In the genomic region with DNA sequence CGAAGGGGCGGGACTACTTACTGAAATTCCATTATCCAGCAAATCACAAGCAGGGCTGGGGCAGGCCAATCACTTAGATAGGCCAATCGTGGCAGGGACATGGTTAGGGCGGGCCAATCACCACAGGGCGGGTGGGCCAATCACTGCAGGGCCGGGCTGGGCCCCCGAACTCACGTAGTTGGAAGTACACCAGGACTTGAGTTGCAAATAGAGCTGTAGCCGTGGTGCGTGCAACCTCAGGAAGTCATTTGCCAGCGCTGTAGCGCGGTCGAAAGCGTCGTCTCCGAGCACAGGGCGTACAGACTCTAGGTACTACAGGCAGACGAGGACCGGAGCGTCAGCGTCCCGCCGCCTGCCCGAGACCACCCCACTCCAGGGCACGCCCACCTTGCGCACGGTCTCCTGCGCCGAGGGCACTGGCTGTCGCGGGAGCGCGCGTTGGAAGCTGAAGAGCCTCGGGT, we compare ENCODE assay signal across 8 mouse cellular contexts. TPM values are rescaled to one million over a fixed set of nuclear protein-coding genes. Genes with fewer than 3 reads are reported as not detected.
DNase-seq lines count a peak whose midpoint lies in the region; ATAC-seq and TF ChIP-seq lines count a peak whose summit lies in the region.

No protein-coding gene starts in this region.

- H3K79me2 ChIP-seq in liver, adult 2 months (ENCODE audit: control insufficient read depth, insufficient read depth, low read length) = no peaks in the 10 kb centered on the region

- H3K36me3 ChIP-seq in embryonic facial prominence, embryonic 14.5 days (ENCODE audit: control insufficient read depth, insufficient read depth, low read length) = peaks cover 29% of the 10 kb centered on the region
- no peaks in the 10 kb centered on the region for H3K36me3 ChIP-seq in liver, adult 2 months (ENCODE audit: control insufficient read depth, insufficient read depth, low read length)

- H3K27ac ChIP-seq in bone marrow, adult 2 months (ENCODE audit: control insufficient read depth, insufficient read depth, low read depth, low read length, poor library complexity) = no peak overlapping the region
- H3K27ac ChIP-seq in embryonic facial prominence, embryonic 14.5 days (replicated peaks; ENCODE audit: low read depth, low read length) = peak overlapping the region; percentile 88
- no peak overlapping the region for H3K27ac ChIP-seq in liver, adult 2 months (replicated peaks; ENCODE audit: insufficient read depth, low read depth, low read length)

- TF ChIP-seq CTCF in bone marrow, adult 2 months (IDR thresholded peaks at IDR 0.05; ENCODE audit: control insufficient read depth, insufficient read depth, low read length) = no peak
- no peak for TF ChIP-seq CTCF in liver, adult 2 months (IDR thresholded peaks at IDR 0.05; ENCODE audit: low read depth, low read length)

- ATAC-seq in embryonic facial prominence, embryonic 14.5 days (ENCODE audit: low read depth) = peak; percentile 97
- peak; percentile 73 for ATAC-seq in monocyte, adult 5-6 weeks (replicated peaks; ENCODE audit: insufficient number of reproducible peaks, low FRiP score, low TSS enrichment, poor library complexity, severe bottlenecking)

- H3K4me1 ChIP-seq in bone marrow, adult 2 months (ENCODE audit: control insufficient read depth, insufficient read depth, low read length) = peaks cover 1% of the 10 kb centered on the region; the same call in 1 of the 2 replicates
- peaks cover 8% of the 10 kb centered on the region for H3K4me1 ChIP-seq in embryonic facial prominence, embryonic 14.5 days (ENCODE audit: control insufficient read depth, insufficient read depth, low read length)
- H3K4me1 ChIP-seq in liver, adult 2 months (ENCODE audit: control insufficient read depth, insufficient read depth, low read length) = no peaks in the 10 kb centered on the region

- H3K4me2 ChIP-seq in embryonic facial prominence, embryonic 14.5 days (ENCODE audit: low read depth, low read length) = peak overlapping the region; percentile 60

- no peaks in the 10 kb centered on the region for H3K9me3 ChIP-seq in embryonic facial prominence, embryonic 14.5 days (ENCODE audit: control insufficient read depth, low read length)

- DNase-seq in A20 (ENCODE audit: low read depth, low spot score) = peak; percentile 97
- peak; percentile 98 for DNase-seq in embryonic facial prominence, embryonic 14.5 days (ENCODE audit: low spot score)
- DNase-seq in heart, adult 9 months (ENCODE audit: low spot score in 2 of 2) = peak; percentile 86 to 89
- DNase-seq in kidney, adult 9 months = peak; percentile 91
- peak; percentile 78 for DNase-seq in liver, adult 2 months (ENCODE audit: extremely low read depth, low read depth, low spot score)
- peak; percentile 67 to 79 for DNase-seq in spleen, postnatal 4 days (ENCODE audit: low spot score in 2 of 2)

- TF ChIP-seq POLR2A in bone marrow, adult 2 months (IDR thresholded peaks at IDR 0.05; ENCODE audit: borderline replicate concordance, control insufficient read depth, low read depth, low read length) = no peak
- no peak for TF ChIP-seq POLR2A in liver, adult 2 months (IDR thresholded peaks at IDR 0.05; ENCODE audit: extremely low read depth, insufficient read depth, low read length)

- no peaks in the 10 kb centered on the region for H3K27me3 ChIP-seq in embryonic facial prominence, embryonic 14.5 days (replicated peaks; ENCODE audit: control insufficient read depth, insufficient read depth, low read length)
- H3K27me3 ChIP-seq in liver, adult 2 months (ENCODE audit: control insufficient read depth, insufficient read depth, low read length) = no peaks in the 10 kb centered on the region

- H3K4me3 ChIP-seq in bone marrow, adult 2 months (replicated peaks; ENCODE audit: control insufficient read depth, low read depth, low read length) = peak overlapping the region; percentile 60
- peak overlapping the region; percentile 62 for H3K4me3 ChIP-seq in embryonic facial prominence, embryonic 14.5 days (ENCODE audit: low read depth, low read length)
- peak overlapping the region; percentile 65 for H3K4me3 ChIP-seq in liver, adult 2 months (ENCODE audit: insufficient read depth, low read depth, low read length)

- H3K9ac ChIP-seq in embryonic facial prominence, embryonic 14.5 days (ENCODE audit: low read depth, low read length) = peak overlapping the region; percentile 65
- H3K9ac ChIP-seq in liver, adult 2 months (ENCODE audit: low read depth, low read length) = peak overlapping the region; percentile 52

- under 1% methylated on average over 36 of the region's 36 CpGs for WGBS in bone marrow, adult 2 months
- WGBS in embryonic facial prominence, embryonic 14.5 days = under 1% methylated on average over 36 of the region's 36 CpGs
- 1% methylated on average over 36 of the region's 36 CpGs for WGBS in liver, adult 2 months

RNA-seq across cellular contexts. Expression of gene Cpt1c, which starts 4.4 kb away (rescaled TPM):
- polyA plus RNA-seq in bone marrow, adult 2 months (2011; ENCODE audit: insufficient read depth, insufficient read length, low replicate concordance, missing spikeins) = 6.5 TPM in 2 replicates
- polyA plus RNA-seq in embryonic facial prominence, embryonic 14.5 days (2014; fragmentation: Nextera tagmentation; extraction: Ambion mirVana) = 22.4 and 31.1 TPM in 2 replicates
- total RNA-seq in liver, adult 2 months (2014; rRNA removed) = 0.09 and 0.34 TPM in 2 replicates
- 0.71 and 0.91 TPM in 2 replicates for polyA plus RNA-seq in liver, adult 2 months (2012; rRNA removed)
- total RNA-seq in monocyte, adult 5-6 weeks (2017) = not detected in 3 replicates

RNA-seq across cellular contexts. Expression of gene Prmt1, which starts 16.1 kb away (rescaled TPM):
- 192 and 337 TPM in 2 replicates for polyA plus RNA-seq in bone marrow, adult 2 months (2011; ENCODE audit: insufficient read depth, insufficient read length, low replicate concordance, missing spikeins)
- 173 and 178 TPM in 2 replicates for polyA plus RNA-seq in embryonic facial prominence, embryonic 14.5 days (2014; fragmentation: Nextera tagmentation; extraction: Ambion mirVana)
- 15.9 and 23.0 TPM in 2 replicates for total RNA-seq in liver, adult 2 months (2014; rRNA removed)
- polyA plus RNA-seq in liver, adult 2 months (2012; rRNA removed) = 26.0 and 36.1 TPM in 2 replicates
- 57.2 to 80.2 TPM (median 58.1 TPM) in 3 replicates for total RNA-seq in monocyte, adult 5-6 weeks (2017)

RNA-seq across cellular contexts. Expression of gene Irf3, which starts 27.2 kb away (rescaled TPM):
- 71.4 and 165 TPM in 2 replicates for polyA plus RNA-seq in bone marrow, adult 2 months (2011; ENCODE audit: insufficient read depth, insufficient read length, low replicate concordance, missing spikeins)
- 77.7 and 84.6 TPM in 2 replicates for polyA plus RNA-seq in embryonic facial prominence, embryonic 14.5 days (2014; fragmentation: Nextera tagmentation; extraction: Ambion mirVana)
- 58.5 and 59.0 TPM in 2 replicates for total RNA-seq in liver, adult 2 months (2014; rRNA removed)
- polyA plus RNA-seq in liver, adult 2 months (2012; rRNA removed) = 82.0 and 101 TPM in 2 replicates
- total RNA-seq in monocyte, adult 5-6 weeks (2017) = 83.1 to 122 TPM (median 104 TPM) in 3 replicates

RNA-seq across cellular contexts. Expression of gene Tsks, which starts 27.3 kb away (rescaled TPM):
- not detected in 2 replicates for polyA plus RNA-seq in bone marrow, adult 2 months (2011; ENCODE audit: insufficient read depth, insufficient read length, low replicate concordance, missing spikeins)
- polyA plus RNA-seq in embryonic facial prominence, embryonic 14.5 days (2014; fragmentation: Nextera tagmentation; extraction: Ambion mirVana) = 0.30 TPM in 1 of 2 replicates, not detected in the other
- total RNA-seq in liver, adult 2 months (2014; rRNA removed) = not detected in 2 replicates
- 0.20 and 0.51 TPM in 2 replicates for polyA plus RNA-seq in liver, adult 2 months (2012; rRNA removed)
- not detected in 3 replicates for total RNA-seq in monocyte, adult 5-6 weeks (2017)

RNA-seq across cellular contexts. Expression of gene Bcl2l12, which starts 28.3 kb away (rescaled TPM):
- 28.9 and 40.8 TPM in 2 replicates for polyA plus RNA-seq in bone marrow, adult 2 months (2011; ENCODE audit: insufficient read depth, insufficient read length, low replicate concordance, missing spikeins)
- 43.2 and 48.6 TPM in 2 replicates for polyA plus RNA-seq in embryonic facial prominence, embryonic 14.5 days (2014; fragmentation: Nextera tagmentation; extraction: Ambion mirVana)
- 4.2 and 5.6 TPM in 2 replicates for total RNA-seq in liver, adult 2 months (2014; rRNA removed)
- 13.3 and 14.5 TPM in 2 replicates for polyA plus RNA-seq in liver, adult 2 months (2012; rRNA removed)
- 2.7 to 13.0 TPM (median 7.7 TPM) in 3 replicates for total RNA-seq in monocyte, adult 5-6 weeks (2017)
